Mouse (Mus musculus) kidney, embryonic 16.5 days (tissue): Measurements from ENCODE around the gene Mterf2. TPM values are rescaled to one million over a fixed set of nuclear protein-coding genes. Genes with fewer than 3 reads are reported as not detected.

ENCODE experiments used
- ATAC-seq: fragments of 200-750 bp; cut with Nextera tagmentation; 2 replicates; pipeline ENCODE4 v1.8.0; 2017; ENCODE audit warnings: moderate TSS enrichment; ENCODE audit not compliant: low FRiP score, low TSS enrichment
- H3K27ac ChIP-seq: fragments of 300-500 bp; sonication (generic); 2 replicates; pipeline ENCODE4 v1.5.1; 2014; ENCODE audit warnings: low read length
- H3K27me3 ChIP-seq: fragments of 300-500 bp; sonication (generic); 2 replicates; pipeline ENCODE4 v1.6.1; 2014; ENCODE audit warnings: low read length, control low read depth, mixed read lengths; ENCODE audit not compliant: insufficient read depth
- H3K36me3 ChIP-seq: fragments of 300-500 bp; sonication (generic); 2 replicates; pipeline ENCODE4 v1.6.1; 2014; ENCODE audit warnings: low read length, control low read depth, mixed read lengths; ENCODE audit not compliant: insufficient read depth
- H3K4me1 ChIP-seq: fragments of 300-500 bp; sonication (generic); 2 replicates; pipeline ENCODE4 v1.6.1; 2014; ENCODE audit warnings: low read length, control low read depth, mixed read lengths; ENCODE audit not compliant: insufficient read depth
- H3K4me2 ChIP-seq: fragments of 300-500 bp; sonication (generic); replicated peaks from 2 replicates; pipeline ENCODE4 v1.6.1; 2014; ENCODE audit warnings: low read depth, low read length
- H3K4me3 ChIP-seq: fragments of 300-500 bp; sonication (generic); 2 replicates; pipeline ENCODE4 v1.5.1; 2014; ENCODE audit warnings: mild to moderate bottlenecking, low read length
- H3K9ac ChIP-seq: fragments of 300-500 bp; sonication (generic); replicated peaks from 2 replicates; pipeline ENCODE4 v1.6.1; 2014; ENCODE audit warnings: low read length
- H3K9me3 ChIP-seq: fragments of 300-500 bp; sonication (generic); 2 replicates; pipeline ENCODE4 v1.6.1; 2016; ENCODE audit warnings: low read length, control low read depth
- WGBS: fragments of 180-500 bp; shearing (Covaris S2); extraction: QIAGEN DNeasy Blood & Tissue Kit; methylation state at CpG from one replicate; pipeline ENCODE4 v1.1.7; 2014; 5-methylcytosine and 5-hydroxymethylcytosine counted together
- polyA plus RNA-seq: library from polyadenylated mRNA; unstranded; fragments of >200 nt; fragmentation: Nextera tagmentation; extraction: Ambion mirVana; gene quantifications from 2 replicates; pipeline ENCODE4 v1.2.1, GENCODE M21; 2015

The Mterf2 gene
- polyA plus RNA-seq, 1 experiment from 2014 or later: 16.7 TPM

GRCm38 (mm10) chr10:85146282-85146681, 18.5 kb upstream of the Mterf2 start:
- Histone ChIP-seq H3K4me1 (no peaks in the 10 kb centered on the region), H3K4me3 (no peak overlapping the region), H3K9me3 (no peaks in the 10 kb centered on the region), H3K9ac (no peak overlapping the region), H3K4me2 (no peak overlapping the region), H3K27me3 (no peaks in the 10 kb centered on the region), H3K36me3 (peaks cover 25% of the 10 kb centered on the region), H3K27ac (no peak overlapping the region)
- no peak for ATAC-seq
- 85% methylated on average over 14 of the region's 14 CpGs for WGBS

GRCm38 (mm10) chr10:85141465-85141864, 13.6 kb upstream of the Mterf2 start:
- Histone ChIP-seq H3K9ac (no peak overlapping the region), H3K4me2 (no peak overlapping the region), H3K27me3 (no peaks in the 10 kb centered on the region), H3K9me3 (no peaks in the 10 kb centered on the region), H3K4me1 (no peaks in the 10 kb centered on the region), H3K27ac (no peak overlapping the region), H3K36me3 (peaks cover 19% of the 10 kb centered on the region), H3K4me3 (no peak overlapping the region)
- ATAC-seq: 0 out of 2 replicates have a peak, but pooled peaks have one; percentile 23
- WGBS: 54% methylated on average over 9 of the region's 9 CpGs

- Histone ChIP-seq H3K4me2 (no peak overlapping the region), H3K36me3 (peaks cover 15% of the 10 kb centered on the region), H3K27ac (no peak overlapping the region), H3K27me3 (no peaks in the 10 kb centered on the region), H3K4me1 (no peaks in the 10 kb centered on the region), H3K9ac (no peak overlapping the region), H3K4me3 (no peak overlapping the region), H3K9me3 (no peaks in the 10 kb centered on the region)
- WGBS: 88% methylated on average over 6 of the region's 6 CpGs
- ATAC-seq: no peak
These were observed 8.7 kb upstream of the Mterf2 start for GRCm38 (mm10) chr10:85136573-85136972.

- peak overlapping the region; percentile 51; the same call in 1 of the 2 replicates for H3K27ac ChIP-seq
- WGBS: 16% methylated on average over 7 of the region's 7 CpGs
- H3K4me1 ChIP-seq: peaks cover 11% of the 10 kb centered on the region
- no peaks in the 10 kb centered on the region for H3K9me3 ChIP-seq
- peak overlapping the region; percentile 66 for H3K4me2 ChIP-seq
- 0 out of 2 replicates have a peak, but pooled peaks cover 7% of the 10 kb centered on the region for H3K36me3 ChIP-seq
- no peaks in the 10 kb centered on the region for H3K27me3 ChIP-seq
- peak overlapping the region; percentile 24; the same call in 1 of the 2 replicates for H3K9ac ChIP-seq
- peak; percentile 80 for ATAC-seq
- peak overlapping the region; percentile 78 for H3K4me3 ChIP-seq
These were observed 626 bp upstream of the Mterf2 start for GRCm38 (mm10) chr10:85128453-85128852.

GRCm38 (mm10) chr10:85125184-85125583, 2.6 kb downstream of the Mterf2 start:
- H3K4me2 ChIP-seq: no peak overlapping the region
- H3K4me1 ChIP-seq: peaks cover 11% of the 10 kb centered on the region
- ATAC-seq: no peak
- no peak overlapping the region for H3K4me3 ChIP-seq
- 89% methylated on average over 13 of the region's 13 CpGs for WGBS
- no peak overlapping the region for H3K27ac ChIP-seq
- no peaks in the 10 kb centered on the region for H3K27me3 ChIP-seq
- peaks cover 19% of the 10 kb centered on the region; the same call in 1 of the 2 replicates for H3K36me3 ChIP-seq
- H3K9me3 ChIP-seq: no peaks in the 10 kb centered on the region
- no peak overlapping the region for H3K9ac ChIP-seq

- Histone ChIP-seq H3K9me3 (no peaks in the 10 kb centered on the region), H3K27ac (no peak overlapping the region), H3K4me1 (no peaks in the 10 kb centered on the region), H3K9ac (no peak overlapping the region), H3K4me2 (no peak overlapping the region), H3K36me3 (peaks cover 9% of the 10 kb centered on the region), H3K4me3 (no peak overlapping the region), H3K27me3 (no peaks in the 10 kb centered on the region)
- no peak for ATAC-seq
- 84% methylated on average over 4 of the region's 4 CpGs for WGBS
These were observed 13.4 kb downstream of the Mterf2 start for GRCm38 (mm10) chr10:85114409-85114808.

GRCm38 (mm10) chr10:85103085-85103885, 24.5 kb downstream of the Mterf2 start:
- Histone ChIP-seq H3K27me3 (no peaks in the 10 kb centered on the region), H3K27ac (peak overlapping the region; percentile 84), H3K36me3 (no peaks in the 10 kb centered on the region), H3K9me3 (no peaks in the 10 kb centered on the region), H3K9ac (peak overlapping the region; percentile 96), H3K4me2 (peak overlapping the region; percentile 85), H3K4me1 (peaks cover 19% of the 10 kb centered on the region), H3K4me3 (peak overlapping the region; percentile 100)
- peak; percentile 50 for ATAC-seq
- 1% methylated on average over 33 of the region's 34 CpGs for WGBS

- Histone ChIP-seq H3K9ac (peak within 1 kb of the TSS; percentile 96), H3K27ac (peak within 1 kb of the TSS; percentile 84), H3K4me1 (peaks cover 19% of the 10 kb centered on the region), H3K4me3 (peak within 1 kb of the TSS; percentile 100), H3K36me3 (no peaks in the 10 kb centered on the region), H3K9me3 (no peaks in the 10 kb centered on the region), H3K4me2 (peak within 1 kb of the TSS; percentile 85), H3K27me3 (no peaks in the 10 kb centered on the region)
- peak; percentile 97 for ATAC-seq
- WGBS: 0% methylated on average over 56 of the region's 96 CpGs
These were observed 25.4 kb downstream of the Mterf2 start, which contains the start of the genes Fhl4 and Tmem263 for GRCm38 (mm10) chr10:85102247-85103084. Fhl4 (minus strand) TSS chr10:85102495. Tmem263 (plus strand) TSS chr10:85102627.

GRCm38 (mm10) chr10:85101841-85102240, 26.0 kb downstream of the Mterf2 start:
- Histone ChIP-seq H3K27ac (peak overlapping the region; percentile 45), H3K4me3 (peak overlapping the region; percentile 100), H3K9me3 (no peaks in the 10 kb centered on the region), H3K9ac (peak overlapping the region; percentile 96), H3K36me3 (no peaks in the 10 kb centered on the region), H3K4me2 (peak overlapping the region; percentile 85), H3K27me3 (no peaks in the 10 kb centered on the region), H3K4me1 (peaks cover 19% of the 10 kb centered on the region)
- peak; percentile 52 for ATAC-seq
- 2% methylated on average over 10 of the region's 10 CpGs for WGBS
